Mouse (Mus musculus) embryonic facial prominence, embryonic 12.5 days (tissue): ENCODE data around the gene Rpa1. TPM values are rescaled to one million over a fixed set of nuclear protein-coding genes. Genes with fewer than 3 reads are reported as not detected.
"Not testable (repeated sequence)": the region's sequence is repeated elsewhere in the genome, so short reads cannot be mapped to it uniquely, and the experiment has no call there.

Source experiments
- ATAC-seq: fragments of 200-750 bp; cut with Nextera tagmentation; 2 replicates; pipeline ENCODE4 v1.8.0; 2017; ENCODE audit not compliant: insufficient number of reproducible peaks, insufficient read depth, low FRiP score, low TSS enrichment
- H3K27ac ChIP-seq: fragments of 300-500 bp; sonication (generic); 2 replicates; pipeline ENCODE4 v1.5.1; 2016; ENCODE audit warnings: mild to moderate bottlenecking
- H3K27me3 ChIP-seq: fragments of 300-500 bp; sonication (generic); 2 replicates; pipeline ENCODE4 v1.6.1; 2016; ENCODE audit warnings: mild to moderate bottlenecking, moderate library complexity
- H3K36me3 ChIP-seq: fragments of 300-500 bp; sonication (generic); 2 replicates; pipeline ENCODE4 v1.6.1; 2016; ENCODE audit warnings: mild to moderate bottlenecking
- H3K4me1 ChIP-seq: fragments of 300-500 bp; sonication (generic); 2 replicates; pipeline ENCODE4 v1.6.1; 2016
- H3K4me2 ChIP-seq: fragments of 300-500 bp; sonication (generic); replicated peaks from 2 replicates; pipeline ENCODE4 v1.6.1; 2016; ENCODE audit warnings: mild to moderate bottlenecking, moderate library complexity
- H3K4me3 ChIP-seq: fragments of 300-500 bp; sonication (generic); 2 replicates; pipeline ENCODE4 v1.5.1; 2016; ENCODE audit warnings: mild to moderate bottlenecking
- H3K9ac ChIP-seq: fragments of 300-500 bp; sonication (generic); 2 replicates; pipeline ENCODE4 v1.6.1; 2016; ENCODE audit warnings: mild to moderate bottlenecking, moderate library complexity
- H3K9me3 ChIP-seq: fragments of 300-500 bp; sonication (generic); 2 replicates; pipeline ENCODE4 v1.6.1; 2016; ENCODE audit warnings: mild to moderate bottlenecking, moderate library complexity
- WGBS: fragments of 180-500 bp; shearing (Covaris S2); methylation state at CpG from one replicate; pipeline ENCODE4 v1.1.7; 2016; 5-methylcytosine and 5-hydroxymethylcytosine counted together
- polyA plus RNA-seq: library from polyadenylated mRNA; unstranded; fragments of >200 nt; fragmentation: Nextera tagmentation; extraction: Ambion mirVana; gene quantifications from 2 replicates; pipeline ENCODE4 v1.2.1, GENCODE M21; 2016

The Rpa1 gene
- polyA plus RNA-seq, 1 experiment from 2014 or later: 138 TPM

DNA sequence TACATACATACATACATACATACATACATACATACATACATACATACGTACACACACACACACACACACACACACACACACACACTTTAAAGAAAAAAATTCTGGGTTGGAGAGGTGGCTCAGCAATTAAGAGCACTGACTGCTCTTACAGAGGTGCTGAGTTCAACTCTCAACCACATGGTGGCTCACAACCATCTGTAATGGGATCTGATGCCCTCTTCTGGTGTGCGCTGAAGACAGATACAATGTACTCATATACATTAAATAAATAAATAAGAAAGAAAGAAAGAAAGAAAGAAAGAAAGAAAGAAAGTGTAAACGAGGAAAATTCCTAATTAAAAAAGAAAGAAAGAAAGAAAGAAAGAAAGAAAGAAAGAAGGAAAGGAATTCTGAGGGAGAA, 64.3 kb downstream of the Rpa1 start:
- not testable (repeated sequence) for H3K36me3 ChIP-seq, H3K27ac ChIP-seq, H3K9me3 ChIP-seq, H3K4me3 ChIP-seq, H3K9ac ChIP-seq, H3K4me2 ChIP-seq, ATAC-seq
- WGBS: 72% methylated on average over 3 of the region's 3 CpGs
- H3K4me1 ChIP-seq: peaks cover 41% of the 10 kb centered on the region
- H3K27me3 ChIP-seq: peaks cover 45% of the 10 kb centered on the region

DNA sequence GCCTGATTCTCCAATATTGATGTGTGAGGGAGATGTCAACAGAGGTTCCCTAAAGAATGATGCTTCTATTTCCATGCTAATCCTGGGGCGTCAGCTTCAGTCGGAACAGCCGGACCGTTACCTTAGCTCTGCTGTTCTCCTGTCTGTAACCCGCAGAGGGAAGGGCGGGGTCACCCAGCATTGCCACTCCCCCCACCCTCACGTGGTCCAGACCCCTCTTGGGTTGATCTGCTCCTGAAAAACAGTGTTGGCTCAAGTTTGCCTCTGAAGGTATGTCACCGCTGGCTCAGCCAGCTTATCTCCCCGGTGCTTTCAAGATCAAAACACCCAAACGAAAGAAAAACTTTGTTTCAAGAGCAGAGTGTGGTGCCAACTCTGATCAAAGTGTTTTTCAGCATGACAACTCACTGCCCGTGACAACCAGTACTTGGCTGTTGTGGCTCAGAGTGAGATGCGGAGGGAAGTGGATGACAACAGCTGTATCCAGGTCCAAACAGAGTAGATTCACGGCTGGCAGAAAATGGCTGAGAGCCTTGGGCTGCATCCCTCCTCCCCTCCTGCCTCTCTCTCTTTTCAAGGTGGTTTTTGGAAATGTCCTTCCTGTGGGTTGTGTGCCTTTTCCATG, 65.5 kb downstream of the Rpa1 start:
- H3K27me3 ChIP-seq: peaks cover 45% of the 10 kb centered on the region
- ATAC-seq: peak; percentile 47; the same call in 1 of the 2 replicates
- peaks cover 41% of the 10 kb centered on the region for H3K4me1 ChIP-seq
- no peak overlapping the region for H3K9ac ChIP-seq
- no peaks in the 10 kb centered on the region for H3K36me3 ChIP-seq
- no peak overlapping the region for H3K27ac ChIP-seq
- peak overlapping the region; percentile 43; the same call in 1 of the 2 replicates for H3K4me2 ChIP-seq
- 8% methylated on average over 13 of the region's 13 CpGs for WGBS
- no peak overlapping the region for H3K4me3 ChIP-seq
- H3K9me3 ChIP-seq: no peaks in the 10 kb centered on the region

- Histone ChIP-seq H3K4me1 (peaks cover 41% of the 10 kb centered on the region), H3K9ac (no peak overlapping the region), H3K27me3 (peaks cover 45% of the 10 kb centered on the region), H3K4me3 (no peak overlapping the region), H3K9me3 (no peaks in the 10 kb centered on the region), H3K36me3 (no peaks in the 10 kb centered on the region), H3K27ac (no peak overlapping the region), H3K4me2 (peak overlapping the region; percentile 43)
- ATAC-seq: 0 out of 2 replicates have a peak, but pooled peaks have one; percentile 38
- 4% methylated on average over 29 of the region's 29 CpGs for WGBS
These were observed 66.5 kb downstream of the Rpa1 start for GRCm38 (mm10) chr11:75281380-75282256.

DNA sequence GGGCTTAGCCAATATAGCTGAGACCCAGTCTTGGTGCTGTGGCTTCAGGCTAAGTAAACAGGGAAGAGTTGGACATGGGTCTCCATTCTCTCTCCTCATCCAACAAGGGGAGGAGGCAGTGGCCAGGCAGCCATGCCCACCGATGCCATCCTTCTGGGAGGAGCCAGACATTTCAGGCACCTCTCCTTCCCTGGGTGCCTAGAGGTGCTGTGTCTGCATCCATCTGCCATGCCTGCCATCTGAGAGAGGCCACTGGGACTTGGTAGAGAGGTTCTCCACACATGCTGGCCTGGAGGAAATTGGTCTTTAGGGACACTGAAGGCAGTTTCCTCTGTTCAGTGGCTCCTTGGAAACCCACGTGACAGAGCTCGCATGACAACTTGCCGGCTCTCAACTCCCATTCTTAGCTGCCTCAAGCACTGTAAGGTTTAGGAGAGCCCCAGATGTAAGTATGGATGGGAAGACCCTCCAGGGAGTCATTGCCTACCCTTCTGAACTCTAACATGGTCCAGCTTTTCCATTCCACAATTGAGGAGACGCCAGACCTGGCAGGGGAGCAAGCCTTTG, 67.6 kb downstream of the Rpa1 start:
- peaks cover 42% of the 10 kb centered on the region for H3K4me1 ChIP-seq
- no peaks in the 10 kb centered on the region for H3K36me3 ChIP-seq
- H3K27ac ChIP-seq: no peak overlapping the region
- no peak overlapping the region for H3K4me2 ChIP-seq
- no peak overlapping the region for H3K9ac ChIP-seq
- 39% methylated on average over 5 of the region's 5 CpGs for WGBS
- no peak overlapping the region for H3K4me3 ChIP-seq
- peaks cover 45% of the 10 kb centered on the region for H3K27me3 ChIP-seq
- ATAC-seq: no peak
- H3K9me3 ChIP-seq: no peaks in the 10 kb centered on the region

GRCm38 (mm10) chr11:75280066-75280410, 68.1 kb downstream of the Rpa1 start:
- no peak for ATAC-seq
- no peaks in the 10 kb centered on the region for H3K9me3 ChIP-seq
- no peak overlapping the region for H3K9ac ChIP-seq
- no peak overlapping the region for H3K4me2 ChIP-seq
- no peak overlapping the region for H3K27ac ChIP-seq
- no peak overlapping the region for H3K4me3 ChIP-seq
- no peaks in the 10 kb centered on the region for H3K36me3 ChIP-seq
- WGBS: 43% methylated on average over 5 of the region's 5 CpGs
- peaks cover 47% of the 10 kb centered on the region for H3K4me1 ChIP-seq
- peaks cover 45% of the 10 kb centered on the region for H3K27me3 ChIP-seq

GRCm38 (mm10) chr11:75279342-75280065, 68.6 kb downstream of the Rpa1 start:
- Histone ChIP-seq H3K9ac (no peak overlapping the region), H3K4me2 (peak overlapping the region; percentile 40), H3K27me3 (peaks cover 44% of the 10 kb centered on the region), H3K4me3 (no peak overlapping the region), H3K36me3 (no peaks in the 10 kb centered on the region), H3K9me3 (no peaks in the 10 kb centered on the region), H3K4me1 (peaks cover 52% of the 10 kb centered on the region), H3K27ac (no peak overlapping the region)
- no peak for ATAC-seq
- WGBS: 7% methylated on average over 16 of the region's 16 CpGs

GRCm38 (mm10) chr11:75279013-75279341, 69.1 kb downstream of the Rpa1 start:
- Histone ChIP-seq H3K27me3 (peaks cover 40% of the 10 kb centered on the region), H3K36me3 (no peaks in the 10 kb centered on the region), H3K9me3 (no peaks in the 10 kb centered on the region), H3K9ac (no peak overlapping the region), H3K4me2 (peak overlapping the region; percentile 40), H3K27ac (no peak overlapping the region), H3K4me1 (peaks cover 55% of the 10 kb centered on the region), H3K4me3 (no peak overlapping the region)
- ATAC-seq: no peak
- 17% methylated on average over 4 of the region's 4 CpGs for WGBS

DNA sequence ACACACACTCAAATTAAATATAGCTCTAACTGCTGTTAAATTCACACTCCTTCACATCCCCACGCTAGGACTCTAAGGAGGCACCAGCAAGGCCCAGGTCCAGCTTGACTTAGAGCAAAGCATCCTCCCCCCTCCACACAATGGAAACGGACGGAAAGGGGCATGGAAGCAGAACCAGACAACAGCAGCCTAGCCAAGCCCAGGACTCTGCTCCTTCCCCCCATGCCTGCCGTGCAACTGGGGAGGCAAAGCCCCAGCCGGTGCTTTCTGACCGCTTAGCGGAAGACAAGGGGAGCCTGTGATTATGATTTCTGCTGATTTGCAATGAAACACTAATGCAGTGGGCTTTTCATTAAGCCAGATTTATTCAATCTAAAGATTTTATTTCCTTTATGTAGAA, 70.0 kb downstream of the Rpa1 start:
- H3K4me2 ChIP-seq: no peak overlapping the region
- H3K36me3 ChIP-seq: no peaks in the 10 kb centered on the region
- 55% methylated on average over 7 of the region's 7 CpGs for WGBS
- no peak for ATAC-seq
- H3K9ac ChIP-seq: 0 out of 2 replicates have a peak overlapping the region, but pooled peaks have one; percentile 10
- H3K27me3 ChIP-seq: peaks cover 34% of the 10 kb centered on the region
- H3K9me3 ChIP-seq: no peaks in the 10 kb centered on the region
- H3K4me3 ChIP-seq: no peak overlapping the region
- H3K27ac ChIP-seq: no peak overlapping the region
- peaks cover 55% of the 10 kb centered on the region for H3K4me1 ChIP-seq

- peak overlapping the region; percentile 12 for H3K9ac ChIP-seq
These were observed 73.1 kb downstream of the Rpa1 start for GRCm38 (mm10) chr11:75275035-75275434.

GRCm38 (mm10) chr11:75273466-75273865, 74.7 kb downstream of the Rpa1 start:
- H3K4me2 ChIP-seq: no peak overlapping the region

More at GRCm38 (mm10) chr11:75275035-75275434, 73.1 kb downstream of the Rpa1 start:
- no peaks in the 10 kb centered on the region for H3K36me3 ChIP-seq
- H3K4me2 ChIP-seq: 0 out of 2 replicates have a peak overlapping the region, but pooled peaks have one; percentile 1
- H3K4me1 ChIP-seq: peaks cover 26% of the 10 kb centered on the region
- H3K4me3 ChIP-seq: no peak overlapping the region
- H3K27ac ChIP-seq: no peak overlapping the region
- no peaks in the 10 kb centered on the region for H3K9me3 ChIP-seq
- 27% methylated on average over 6 of the region's 6 CpGs for WGBS
- ATAC-seq: peak; percentile 30; the same call in 1 of the 2 replicates
- peaks cover 3% of the 10 kb centered on the region for H3K27me3 ChIP-seq

DNA sequence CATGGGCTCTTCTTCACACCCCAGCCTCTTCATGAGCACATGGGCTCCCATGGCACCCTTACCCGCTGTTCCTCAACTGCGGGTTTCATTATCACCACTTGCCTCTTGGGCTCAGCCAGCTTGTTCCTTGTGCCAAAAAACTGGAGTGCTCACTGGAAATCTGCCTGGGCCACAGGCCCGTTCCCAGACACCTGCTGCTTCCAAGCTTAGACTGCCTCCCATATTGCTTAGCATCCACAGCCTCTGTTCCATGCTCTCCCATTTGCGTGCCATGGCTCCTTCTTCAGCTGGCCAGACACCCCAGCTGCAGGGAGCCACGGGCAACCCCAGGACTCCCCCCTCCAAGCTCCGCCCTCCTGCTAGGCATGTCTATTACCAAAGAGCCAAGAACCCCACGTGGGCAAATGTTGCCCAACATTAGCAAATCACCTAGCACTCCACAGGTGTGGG, 77.1 kb downstream of the Rpa1 start:
- H3K27me3 ChIP-seq: no peaks in the 10 kb centered on the region
- peaks cover 17% of the 10 kb centered on the region for H3K4me1 ChIP-seq
- no peak overlapping the region for H3K9ac ChIP-seq
- H3K9me3 ChIP-seq: no peaks in the 10 kb centered on the region
- H3K36me3 ChIP-seq: no peaks in the 10 kb centered on the region
- no peak overlapping the region for H3K4me2 ChIP-seq
- H3K4me3 ChIP-seq: no peak overlapping the region
- H3K27ac ChIP-seq: no peak overlapping the region
- ATAC-seq: no peak
- 71% methylated on average over 7 of the region's 7 CpGs for WGBS

More at GRCm38 (mm10) chr11:75273466-75273865, 74.7 kb downstream of the Rpa1 start:
- no peak overlapping the region for H3K4me3 ChIP-seq
- no peak overlapping the region for H3K9ac ChIP-seq
- WGBS: 25% methylated on average over 8 of the region's 8 CpGs
- no peak for ATAC-seq
- H3K36me3 ChIP-seq: no peaks in the 10 kb centered on the region
- H3K9me3 ChIP-seq: no peaks in the 10 kb centered on the region
- H3K27ac ChIP-seq: no peak overlapping the region
- H3K4me1 ChIP-seq: peaks cover 14% of the 10 kb centered on the region
- no peaks in the 10 kb centered on the region for H3K27me3 ChIP-seq
